Mouse (Mus musculus) heart, adult 18-20 months (tissue): ENCODE measurements around the gene Cpsf4. TPM values are rescaled to one million over a fixed set of nuclear protein-coding genes. Genes with fewer than 3 reads are reported as not detected.
"Not testable (repeated sequence)": the region's sequence is repeated elsewhere in the genome, so short reads cannot be mapped to it uniquely, and the experiment has no call there.

Experiments
- DNase-seq, 2 experiments: peaks; one replicate each; pipeline ENCODE4 v3.0.0; 2021 to 2022; ENCODE audit warnings: mixed read lengths in 1 of 2
- total RNA-seq, 2 experiments: library from RNA; stranded (reverse); gene quantifications; 2 replicates each; pipeline ENCODE4 v1.2.3; 2021

Gene Cpsf4
- total RNA-seq, 2 experiments from 2014 or later: 11.4 to 12.9 TPM

DNA sequence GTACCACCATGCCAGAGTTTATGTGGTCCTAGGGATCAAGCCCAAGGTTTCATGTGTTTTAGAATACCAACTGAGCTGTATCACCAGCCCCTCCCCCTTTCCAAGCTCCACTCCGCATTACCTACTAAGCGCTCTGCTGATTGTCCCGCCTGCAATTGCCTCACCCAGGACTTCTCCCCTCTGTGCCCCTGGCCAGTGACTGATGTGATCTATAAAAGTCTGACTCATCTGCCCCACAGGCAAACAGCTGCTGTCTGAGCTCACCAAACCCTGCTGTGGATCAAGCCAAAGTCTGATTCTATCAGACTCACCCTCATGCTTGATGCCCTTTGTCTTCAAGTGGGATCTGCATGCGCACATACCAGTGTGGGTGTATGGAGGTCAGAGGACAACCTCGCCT is 55.8 kb downstream of the Cpsf4 start:
- DNase-seq: no peak

DNA sequence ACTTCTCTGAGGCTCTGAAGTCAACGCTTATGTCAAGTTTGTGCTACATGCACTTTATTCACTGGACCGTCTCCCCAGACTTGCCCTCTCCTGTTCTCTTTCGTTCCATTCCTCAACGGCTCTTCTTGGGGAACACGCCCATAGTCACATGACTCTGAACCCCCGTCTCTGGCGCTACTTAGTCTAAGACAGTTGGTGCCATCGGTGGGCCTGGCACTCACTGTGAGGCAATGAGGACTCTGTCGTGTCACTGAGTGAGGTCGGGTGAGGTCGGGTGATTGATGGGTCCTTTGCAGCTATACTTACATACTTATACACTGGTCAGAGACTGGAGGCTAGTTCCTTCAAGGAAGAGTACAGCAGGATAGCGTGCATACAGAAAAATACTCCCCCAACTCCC is 56.4 kb downstream of the Cpsf4 start:
- DNase-seq: no peak

DNA sequence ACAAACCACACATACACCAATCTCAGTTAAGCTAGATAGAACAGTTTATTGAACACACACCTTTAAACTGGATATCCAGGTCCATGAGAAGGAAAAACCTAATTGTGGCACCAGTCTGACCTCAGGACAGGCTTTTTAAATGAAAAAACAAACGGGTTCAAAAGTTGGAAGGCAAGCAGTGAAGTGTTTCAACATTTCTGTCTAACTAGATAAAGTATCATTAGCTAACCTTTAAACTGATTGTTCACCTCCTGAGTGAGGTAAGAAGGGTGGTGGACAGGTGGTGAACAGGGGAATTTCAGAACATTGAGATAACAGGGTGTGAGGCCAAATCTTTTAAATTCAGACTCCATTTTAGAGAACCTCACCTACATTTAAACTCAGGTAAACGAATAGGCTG is 59.4 kb downstream of the Cpsf4 start:
- no peak for DNase-seq

DNA sequence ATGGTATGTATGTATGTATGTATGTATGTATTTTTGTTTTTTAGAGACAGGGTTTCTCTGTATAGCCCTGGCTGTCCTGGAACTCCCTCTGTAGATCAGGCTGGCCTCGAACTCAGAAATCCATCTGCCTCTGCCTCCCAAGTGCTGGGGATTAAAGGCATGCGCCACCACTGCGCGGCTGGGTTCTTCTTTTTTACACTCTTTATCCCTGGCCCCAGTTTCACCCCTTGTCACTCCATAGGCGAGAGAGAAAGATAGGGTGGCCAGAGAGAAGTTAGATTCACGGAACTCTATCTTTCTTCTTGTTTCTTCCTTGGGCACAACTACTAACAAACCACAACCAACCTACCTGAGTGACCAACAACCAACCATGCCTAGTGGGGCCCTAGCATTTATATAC is 62.3 kb downstream of the Cpsf4 start:
- not testable (repeated sequence) for DNase-seq

DNA sequence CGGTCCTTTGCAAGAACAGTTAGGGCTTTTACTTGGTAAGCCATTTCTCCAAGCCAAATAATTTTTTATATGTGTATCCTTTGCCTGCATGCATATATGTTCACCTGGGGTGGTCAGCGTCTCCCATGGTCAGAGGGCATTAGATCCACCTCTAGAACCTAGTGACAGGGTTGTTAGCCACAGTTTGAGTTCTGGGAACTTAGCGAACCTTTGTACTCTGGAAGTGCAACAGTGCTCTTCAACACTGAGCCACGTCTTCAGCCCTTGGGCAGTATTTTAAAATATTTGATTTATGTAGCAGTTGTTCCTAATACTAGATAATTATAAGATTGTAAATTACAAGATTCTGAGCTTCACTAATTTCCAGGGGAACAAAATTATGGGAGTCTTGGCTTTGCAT is 63.6 kb downstream of the Cpsf4 start:
- DNase-seq: no peak

DNA sequence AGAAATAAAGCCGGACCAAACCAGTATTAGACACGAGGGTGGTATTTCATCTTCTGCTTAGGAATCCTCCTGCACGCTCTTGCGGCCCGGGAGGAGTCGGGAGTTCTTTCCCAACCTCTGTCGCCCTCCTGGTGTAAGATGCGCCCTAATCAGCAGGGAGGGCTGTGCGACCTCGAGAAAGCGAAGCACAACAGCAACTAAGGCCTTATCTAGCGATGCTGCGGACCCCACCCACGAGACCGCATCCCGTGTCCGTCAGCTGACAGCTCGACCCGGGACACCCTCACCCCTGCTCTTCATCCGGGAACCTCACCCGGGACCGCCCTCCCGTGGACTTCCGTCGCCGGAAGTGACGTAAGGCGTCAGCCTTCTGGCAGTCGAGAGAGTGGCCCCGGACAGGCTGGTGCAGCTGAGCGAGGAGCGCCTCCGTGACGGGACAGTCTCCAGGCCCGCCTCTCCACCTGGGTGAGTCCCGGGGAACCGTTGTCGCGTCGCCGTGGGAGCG is 64.4 kb downstream of the Cpsf4 start, which contains the start of gene Zfp655:
TSS of gene Zfp655 (plus strand) at position 349 of the 505 bp plus-strand sequence.
- DNase-seq: peak; percentile 99

Other genes with a start within 250 kb of the Cpsf4 start
- 10 to 100 TPM; 27.6 to 36.2 TPM for gene Smurf1, start 201.4 kb upstream of the Cpsf4 start, total RNA-seq
- gene Gm4871, start 134.5 kb upstream of the Cpsf4 start, total RNA-seq: not detected
- not detected for gene 1700018F24Rik, start 124.2 kb upstream of the Cpsf4 start, total RNA-seq
- 10 to 100 TPM; 61.4 to 63.8 TPM for gene Arpc1a, start 83.4 kb upstream of the Cpsf4 start, total RNA-seq
- gene Kpna7, start 83.2 kb upstream of the Cpsf4 start, total RNA-seq: not detected
- gene Arpc1b, start 53.0 kb upstream of the Cpsf4 start, total RNA-seq: 10 to 100 TPM; 65.3 to 67.4 TPM
- 10 to 100 TPM; 39.3 to 40.2 TPM for gene Pdap1, start 27.0 kb upstream of the Cpsf4 start, total RNA-seq
- 10 to 100 TPM; 57.0 to 58.9 TPM for gene Bud31, start 26.9 kb upstream of the Cpsf4 start, total RNA-seq
- 10 to 100 TPM; 30.0 to 31.3 TPM for gene Ptcd1, start 105 bp upstream of the Cpsf4 start, total RNA-seq
- gene Atp5j2, start 24.8 kb downstream of the Cpsf4 start, total RNA-seq: 1,000 to 10,000 TPM; 1,105 to 1,150 TPM
- 1 to 10 TPM; 6.5 to 7.3 TPM for gene Zkscan14, start 34.7 kb downstream of the Cpsf4 start, total RNA-seq
- gene Zkscan5, start 37.3 kb downstream of the Cpsf4 start, total RNA-seq: 10 to 100 TPM in 1 of 2 experiments, 1 to 10 TPM in 1; 9.5 to 10.0 TPM
- 10 to 100 TPM; 30.7 to 32.6 TPM for gene Zfp655, start 64.5 kb downstream of the Cpsf4 start, total RNA-seq
- gene Zscan25, start 113.3 kb downstream of the Cpsf4 start, total RNA-seq: 10 to 100 TPM; 10.7 to 11.2 TPM
- gene Cyp3a57, start 178.1 kb downstream of the Cpsf4 start, total RNA-seq: not detected